Mouse (Mus musculus) CD4-positive, CD25-positive, alpha-beta regulatory T cell, adult 2 months (primary cell): ENCODE results near the gene Pkig.
"Not testable (repeated sequence)": the region's sequence is repeated elsewhere in the genome, so short reads cannot be mapped to it uniquely, and the experiment has no call there.

Experiments
- DNase-seq: peaks from one replicate; pipeline ENCODE4 v3.0.0-alpha.2; 2012; ENCODE audit warnings: low read depth, low spot score

The Pkig gene

DNA sequence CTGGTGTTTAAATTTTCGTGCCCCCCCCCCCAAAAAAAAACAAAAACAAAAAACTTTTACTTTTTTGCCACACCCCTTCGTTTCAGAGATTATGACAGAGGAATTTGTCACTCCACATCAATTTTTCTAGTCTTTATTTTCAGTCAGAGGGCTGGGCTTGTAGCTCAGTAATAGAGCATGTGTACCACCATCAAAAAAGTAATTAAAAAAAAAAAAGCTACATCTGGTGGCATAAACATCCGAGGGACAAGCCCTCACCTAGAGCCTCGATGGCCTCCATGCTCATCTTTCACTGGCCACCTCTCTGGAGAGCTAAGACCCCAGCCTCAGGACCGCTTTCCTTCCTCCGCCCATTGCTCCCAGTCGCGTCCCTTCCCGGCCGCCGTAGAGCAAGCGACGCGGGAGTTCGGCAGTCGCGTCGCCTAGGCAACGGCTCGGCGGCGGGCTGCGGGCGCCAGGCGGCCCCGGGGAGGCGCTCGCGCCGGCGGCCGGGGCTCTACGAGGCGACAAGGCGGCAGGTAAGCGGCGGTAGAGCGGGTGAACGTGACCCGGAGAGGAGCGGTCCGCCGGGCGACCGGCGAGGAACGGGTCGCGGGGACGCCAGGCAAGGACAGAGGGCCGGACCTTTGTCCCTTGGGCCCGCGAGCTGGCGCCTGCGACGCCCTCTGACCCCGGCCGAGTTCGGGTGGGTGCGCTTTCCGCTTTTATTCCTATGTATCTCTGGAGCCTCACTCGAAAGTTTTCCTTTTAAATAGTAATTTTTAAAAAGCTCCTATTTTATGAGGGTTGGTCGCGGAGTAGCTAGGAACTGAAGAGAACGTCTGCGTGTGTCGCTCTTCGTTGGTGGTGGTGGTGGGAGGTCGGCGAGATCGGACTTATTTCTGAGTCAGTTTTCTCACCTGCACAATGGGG lies at the start of gene Pkig:
TSS of gene Pkig (plus strand) at position 412 of the 912 bp plus-strand sequence.
- peak; percentile 90 for DNase-seq

DNA sequence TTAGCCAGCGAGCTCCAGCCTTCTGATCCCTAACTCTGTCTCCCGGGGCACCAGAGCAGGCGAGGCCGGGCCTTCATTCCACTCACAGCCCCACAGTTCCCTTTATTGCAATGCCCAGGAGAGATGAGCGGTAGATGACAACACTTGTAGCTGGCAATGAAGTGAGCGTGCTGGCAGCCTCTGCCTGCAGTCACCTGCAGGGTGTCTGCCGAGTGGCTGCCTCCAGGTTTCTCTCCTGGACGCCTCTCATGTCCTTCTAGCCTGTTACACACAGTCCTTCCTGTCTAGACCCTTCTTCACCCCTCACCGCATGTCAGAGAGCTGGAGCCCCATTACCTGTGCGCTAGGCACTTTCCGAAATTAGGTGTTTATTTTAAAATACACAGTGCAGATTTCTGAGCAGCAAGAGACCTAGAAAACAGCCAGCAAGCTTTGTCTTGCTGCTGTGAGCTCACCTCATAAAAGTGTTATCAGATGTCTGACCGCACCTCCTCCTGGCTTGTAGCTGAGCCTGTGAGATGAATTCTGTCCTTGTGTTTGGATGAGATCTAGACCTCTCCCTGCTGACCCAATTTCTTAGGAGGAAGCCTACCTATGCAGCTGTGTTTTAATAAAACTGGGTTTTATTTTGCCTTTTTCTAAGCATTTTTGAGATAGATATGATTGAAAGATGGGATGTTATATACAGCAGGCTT lies 48.8 kb upstream of the Pkig start:
- DNase-seq, result no peak

DNA sequence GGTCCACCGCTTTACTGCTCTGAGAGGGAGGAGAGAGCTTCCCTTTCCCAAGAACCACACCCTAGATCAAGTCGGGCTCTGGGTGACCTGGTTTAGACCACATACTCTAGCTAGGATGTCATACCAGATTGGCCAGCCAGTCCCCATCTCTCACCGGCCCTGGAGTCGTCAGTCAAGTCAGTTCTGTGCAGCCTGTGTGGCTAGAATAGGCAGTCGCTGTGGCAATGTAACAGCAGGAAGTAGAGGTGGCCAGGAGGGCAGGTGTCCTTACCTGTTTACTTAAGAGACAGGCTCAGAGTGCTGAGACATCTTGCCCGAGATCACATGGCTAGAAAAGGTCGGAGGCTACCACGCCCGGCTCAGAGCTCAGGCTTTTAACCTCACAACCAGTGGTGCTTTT lies 47.0 kb upstream of the Pkig start:
- DNase-seq, result no peak

DNA sequence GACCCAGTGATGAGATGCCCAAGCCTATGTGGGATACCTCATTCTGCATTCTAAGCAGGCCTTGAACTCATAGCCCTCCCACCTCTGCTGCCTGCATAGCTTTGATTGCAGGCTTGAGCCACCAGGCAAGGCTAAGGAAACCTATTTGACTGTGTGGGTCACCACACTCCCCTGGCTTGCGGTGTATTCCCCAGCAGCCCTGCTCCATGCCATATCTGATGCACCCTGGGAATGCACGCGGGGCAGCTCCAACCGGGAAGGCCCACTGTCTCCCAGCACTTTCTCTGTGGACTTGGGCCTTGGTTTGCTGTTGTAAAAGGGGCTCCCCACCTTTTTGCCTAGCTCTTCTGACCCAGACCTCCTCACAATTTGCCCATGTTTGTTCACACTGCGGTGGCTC lies 45.0 kb upstream of the Pkig start:
- DNase-seq, result no peak

DNA sequence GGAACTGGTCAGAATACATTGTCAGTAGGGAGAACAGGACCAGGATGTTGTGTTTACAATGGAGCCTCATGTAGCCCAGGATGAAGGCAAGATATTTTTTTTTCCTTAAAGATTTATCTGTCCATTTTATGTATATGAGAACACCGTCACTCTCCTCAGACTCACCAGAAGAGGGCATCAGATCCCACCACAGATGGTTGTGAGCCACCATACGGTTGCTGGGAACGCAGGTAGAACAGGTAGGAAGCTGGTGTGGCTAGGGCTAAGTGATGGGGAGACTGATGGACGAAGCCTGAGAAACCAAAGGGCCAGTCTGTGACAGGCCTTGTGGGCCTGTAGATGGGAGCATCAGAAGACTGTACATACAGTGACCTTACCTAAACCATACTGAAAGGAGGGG lies 44.2 kb upstream of the Pkig start:
- no peak for DNase-seq

DNA sequence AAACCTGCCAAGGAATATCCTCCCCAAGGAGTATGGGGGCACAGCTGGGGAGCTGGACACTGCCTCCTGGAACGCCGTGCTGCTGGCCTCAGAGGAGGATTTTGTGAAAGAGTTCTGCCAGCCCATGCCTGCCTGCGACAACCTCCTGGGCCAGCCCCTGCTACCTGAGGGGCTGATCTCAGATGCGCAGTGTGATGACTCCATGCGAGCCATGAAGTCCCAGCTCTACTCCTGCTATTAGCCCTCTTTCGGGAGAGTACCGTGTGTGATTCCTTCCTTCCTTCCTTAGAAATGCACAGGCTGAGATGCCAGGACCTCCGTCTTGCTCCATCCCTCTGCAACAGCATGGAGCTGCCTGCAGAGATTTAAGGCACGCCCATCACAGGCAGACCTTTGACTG lies 42.8 kb upstream of the Pkig start:
- DNase-seq, result no peak

DNA sequence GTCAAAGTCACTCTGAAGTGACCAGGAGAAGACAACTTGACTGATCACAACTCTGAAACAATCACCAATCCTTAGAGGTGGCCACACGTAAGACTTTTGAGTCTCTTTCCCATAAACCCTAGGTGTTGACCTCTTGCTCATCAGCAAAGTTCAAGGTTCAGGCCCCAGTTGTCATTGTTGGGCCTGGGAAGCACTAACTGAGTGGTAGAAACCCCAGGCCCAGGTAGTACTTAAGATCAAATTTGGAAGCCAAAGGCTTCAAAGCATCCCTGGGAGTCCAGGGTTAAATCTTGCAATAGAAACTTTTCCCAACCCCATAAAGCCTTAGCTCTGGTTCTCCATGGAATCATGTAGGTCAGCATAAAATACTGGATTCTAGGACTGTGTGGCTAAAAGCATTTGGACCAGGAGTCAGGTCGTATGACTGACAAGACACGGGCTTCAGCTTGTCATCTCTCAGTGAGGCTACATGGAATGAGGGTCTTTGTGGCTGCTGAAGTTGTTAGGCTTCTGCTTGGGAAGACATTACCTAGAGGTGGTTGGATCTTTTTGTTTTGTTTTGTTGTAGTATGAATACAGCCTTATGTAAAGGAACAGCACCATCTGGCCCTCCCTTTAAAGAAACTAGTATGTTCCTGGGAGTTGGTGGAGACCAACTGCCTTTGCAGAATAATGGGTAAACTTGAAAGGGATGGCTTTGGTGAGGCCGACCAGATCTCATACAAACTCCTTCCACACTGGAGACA lies 42.1 kb upstream of the Pkig start:
- DNase-seq, result no peak

DNA sequence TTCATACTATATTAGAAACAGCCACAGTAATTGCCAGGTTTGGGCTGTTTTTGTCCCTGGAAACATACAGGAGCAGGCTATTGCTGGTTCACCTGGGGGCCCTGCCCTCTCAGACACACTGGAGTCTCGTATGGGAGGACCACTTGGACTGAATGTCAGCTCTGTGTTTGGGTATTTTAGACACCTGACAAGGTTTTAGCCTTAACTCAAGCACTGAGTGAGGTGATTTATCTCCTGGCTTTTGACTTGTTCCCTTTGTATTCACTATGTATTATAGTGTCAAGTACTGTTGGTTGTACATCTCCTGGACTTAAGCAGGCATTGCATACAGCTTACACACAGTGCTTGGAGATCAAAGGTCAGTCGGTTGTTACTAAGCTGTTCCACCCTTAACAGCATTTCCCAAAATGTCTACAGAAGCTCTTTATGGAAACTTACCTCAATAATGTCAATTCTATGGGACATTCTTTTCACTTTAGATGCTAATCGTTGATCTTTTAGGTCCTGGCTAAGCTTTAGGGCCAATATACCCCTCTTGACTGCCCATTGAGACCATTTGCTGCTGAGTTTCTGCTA lies 41.4 kb upstream of the Pkig start:
- no peak for DNase-seq

DNA sequence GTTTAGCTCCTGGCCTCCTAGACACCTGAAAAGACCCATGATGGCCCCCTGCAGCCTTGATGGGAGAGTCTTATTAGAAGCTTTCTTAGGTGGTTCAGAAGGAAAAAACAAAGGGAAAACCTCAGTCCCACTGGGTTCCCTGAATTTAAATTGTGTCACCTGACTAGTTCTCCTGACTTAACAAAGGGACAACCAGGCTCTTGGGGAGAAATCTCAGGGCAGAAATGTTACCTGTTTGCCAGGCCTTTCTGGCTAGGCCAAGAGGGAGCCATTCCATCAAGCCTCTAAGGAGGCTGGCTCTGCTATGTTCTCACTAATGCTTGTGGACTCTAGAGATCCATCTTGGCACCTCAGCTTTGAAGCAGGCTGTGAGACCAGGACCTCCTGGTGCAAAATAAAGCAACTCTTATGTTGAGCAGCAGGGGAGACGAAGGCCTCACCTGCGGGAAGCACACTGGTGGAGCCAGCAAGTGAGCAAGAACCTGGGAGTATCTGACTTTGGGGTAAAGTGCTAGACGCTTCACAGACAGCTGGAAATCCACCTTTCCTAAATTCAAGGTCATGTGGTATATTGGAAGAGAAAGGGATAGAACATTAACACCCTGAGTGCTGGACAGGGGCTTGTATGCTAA lies 40.8 kb upstream of the Pkig start:
- no peak for DNase-seq

DNA sequence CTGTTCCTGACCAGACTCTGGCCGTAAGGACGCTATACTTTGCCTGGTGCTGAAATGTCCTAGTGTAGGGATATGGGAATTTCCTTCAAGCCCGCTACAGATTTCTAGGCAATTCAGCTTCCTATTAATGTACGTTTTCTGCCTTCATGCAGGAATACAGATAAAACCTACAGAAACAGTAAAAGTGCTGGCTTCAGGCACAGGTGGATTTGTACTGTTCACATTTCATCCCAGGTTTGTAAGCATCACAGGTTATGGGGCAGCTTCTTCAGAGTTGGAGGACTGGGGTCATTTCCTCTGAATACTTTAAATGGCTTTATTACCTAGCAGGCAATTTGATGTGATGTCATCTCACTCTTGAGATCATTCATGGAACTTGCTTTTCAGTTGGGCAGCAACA lies 40.3 kb upstream of the Pkig start:
- DNase-seq, result no peak

DNA sequence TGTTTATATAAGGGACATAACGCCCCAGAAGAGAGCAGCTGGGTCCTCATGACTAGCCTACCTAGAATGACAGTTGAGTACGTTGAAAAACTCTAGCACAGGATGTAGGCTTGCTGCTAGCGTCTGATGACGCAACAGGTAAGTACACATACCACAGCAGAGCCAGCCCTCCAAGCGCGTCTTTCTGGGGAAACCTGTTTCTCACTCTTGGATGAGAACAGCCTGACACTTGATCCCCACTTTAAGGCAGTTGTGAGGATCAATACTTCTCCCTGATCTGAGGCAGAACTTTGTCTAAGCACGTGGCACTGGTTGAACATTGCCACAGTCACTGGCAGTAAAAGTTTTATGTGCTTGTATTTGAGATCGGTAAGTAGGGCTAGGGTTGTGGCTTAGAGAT lies 37.7 kb upstream of the Pkig start:
- DNase-seq, result no peak

DNA sequence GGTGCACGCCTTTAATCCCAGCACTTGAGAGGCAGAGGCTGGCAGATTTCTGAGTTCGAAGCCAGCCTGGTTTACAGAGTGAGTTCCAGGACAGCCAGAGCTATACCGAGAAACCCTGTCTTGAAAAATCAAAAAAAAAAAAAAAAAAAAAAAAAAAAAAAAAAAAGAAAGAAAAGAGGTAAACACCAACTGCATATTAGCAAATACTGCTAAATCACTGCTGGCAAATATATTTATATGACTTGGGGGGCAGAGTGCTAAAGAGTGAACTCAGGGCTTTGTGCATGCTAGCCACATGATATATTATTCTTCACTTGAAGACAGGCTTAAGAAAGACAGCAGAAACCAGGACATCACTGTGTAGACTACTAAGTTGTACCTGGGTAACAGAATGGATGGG lies 36.8 kb upstream of the Pkig start:
- not testable (repeated sequence) for DNase-seq

DNA sequence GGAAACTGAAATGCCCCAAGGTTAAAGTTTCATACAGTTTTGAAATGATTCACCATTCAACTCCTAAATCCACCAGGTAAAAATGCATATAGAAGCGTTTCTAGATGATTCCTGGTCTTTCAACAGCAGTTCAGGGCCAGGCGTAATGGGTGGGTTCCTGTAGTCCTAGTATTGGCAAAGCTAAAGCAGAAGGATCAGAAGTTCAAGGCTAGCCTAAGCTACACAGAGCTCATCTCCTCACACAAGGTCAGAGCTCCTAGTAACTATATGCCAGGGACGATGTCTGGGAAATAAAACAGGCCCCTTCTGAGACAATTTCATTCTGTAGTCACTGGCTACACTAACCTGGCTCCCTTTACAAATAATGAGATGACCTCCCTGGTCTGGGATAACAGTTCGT lies 27.0 kb upstream of the Pkig start:
- no peak for DNase-seq

DNA sequence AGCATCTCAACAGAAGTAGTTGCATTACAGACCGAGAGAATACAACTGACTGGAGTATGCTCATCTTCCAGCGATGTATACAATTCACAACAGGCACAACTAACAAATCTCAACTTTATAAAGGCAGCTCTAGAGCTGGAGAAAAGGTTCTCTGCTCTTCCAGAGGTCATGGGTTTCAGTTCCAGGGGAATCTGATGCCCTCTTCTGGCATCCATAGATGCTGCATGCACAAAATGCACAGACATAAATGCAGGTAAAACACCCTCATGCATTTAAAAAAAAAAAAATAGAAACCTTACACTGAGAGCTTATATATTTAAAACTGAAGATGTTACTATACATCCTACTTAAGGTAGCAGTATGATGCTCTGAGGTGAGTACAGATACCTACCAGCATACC lies 26.5 kb upstream of the Pkig start:
- DNase-seq, result no peak

DNA sequence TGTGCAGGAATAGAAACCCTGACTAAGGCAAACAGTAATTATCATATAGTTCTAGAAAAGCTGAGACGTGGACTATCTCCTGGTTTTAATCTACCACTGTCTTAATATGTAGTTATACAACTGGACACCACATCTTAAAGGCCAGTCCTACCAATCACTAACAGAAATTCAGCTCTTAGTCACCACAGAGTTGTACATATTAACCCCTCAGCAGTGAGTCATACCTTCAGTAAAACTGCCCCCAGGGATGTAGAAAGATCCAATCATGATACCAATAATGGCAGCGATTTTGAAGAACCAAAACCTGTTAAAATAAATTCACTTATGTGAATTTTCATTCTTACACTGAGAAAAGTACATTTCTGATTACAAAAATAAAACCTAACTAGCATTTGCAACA lies 24.0 kb upstream of the Pkig start:
- no peak for DNase-seq

DNA sequence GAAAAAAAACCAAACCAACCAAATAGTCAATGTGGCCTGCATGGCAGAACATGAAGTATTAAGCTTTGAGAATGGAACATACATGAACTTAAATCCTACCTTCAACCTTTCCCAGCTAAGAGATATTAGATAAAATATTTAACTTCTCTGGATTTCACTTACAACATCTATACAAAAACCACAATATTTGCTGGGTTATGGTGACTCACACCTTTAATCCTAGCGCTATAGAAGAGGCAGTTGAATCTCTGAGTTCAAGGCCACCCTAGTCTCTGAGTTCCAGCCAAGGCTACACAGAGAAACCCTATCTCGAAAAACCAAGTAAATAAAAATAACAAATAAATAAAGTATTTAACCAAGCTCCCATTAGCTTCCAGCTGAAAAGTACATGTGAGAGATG lies 22.1 kb upstream of the Pkig start:
- DNase-seq, result no peak

DNA sequence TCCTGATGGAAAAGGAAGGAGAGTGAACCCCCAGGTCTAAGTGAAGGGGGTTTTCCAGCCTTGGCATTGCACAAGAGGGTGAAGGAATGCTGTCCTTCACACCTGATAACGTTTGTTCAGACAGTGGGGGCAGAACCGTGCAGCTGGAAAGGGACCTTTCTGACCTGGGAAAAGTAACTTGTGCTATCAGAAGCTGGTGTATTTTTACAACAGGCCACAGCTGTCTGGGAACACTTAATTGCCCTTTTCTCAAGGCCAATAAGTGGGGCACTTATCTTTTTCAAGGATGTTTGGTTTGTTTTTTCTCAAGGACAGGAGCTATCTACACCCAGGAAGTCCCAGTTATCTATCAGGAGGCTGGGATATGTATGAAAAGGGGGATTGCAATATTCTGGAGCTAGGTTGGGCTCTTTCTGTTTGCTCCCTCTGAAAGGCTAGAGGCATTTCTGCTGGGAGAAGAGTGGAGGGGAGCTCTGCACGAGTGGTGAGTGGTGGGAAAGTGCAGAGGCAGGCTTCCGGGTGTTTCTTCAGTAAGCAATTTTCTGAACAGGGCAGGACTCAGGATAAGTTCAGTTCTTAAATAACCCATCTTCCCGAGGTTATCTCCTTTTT lies 20.4 kb upstream of the Pkig start:
- no peak for DNase-seq

DNA sequence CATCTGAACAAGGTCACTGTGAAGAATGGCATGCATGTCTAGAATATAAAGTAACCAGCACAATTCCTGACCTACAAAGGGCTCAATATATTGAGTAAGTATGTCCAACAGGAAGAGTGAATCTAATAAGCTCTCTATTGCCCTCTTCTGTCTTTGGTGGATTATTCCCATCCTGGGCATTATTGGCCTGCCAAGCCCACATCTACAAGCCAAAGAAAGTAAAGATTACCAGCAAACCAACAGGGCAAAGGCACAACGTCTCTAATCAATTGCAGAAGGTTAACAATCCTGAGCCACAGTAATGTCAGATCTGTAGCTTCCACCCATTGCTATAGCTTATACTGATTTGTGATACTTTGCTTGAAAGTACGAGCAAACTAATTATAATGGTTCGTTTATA lies 17.7 kb upstream of the Pkig start:
- peak; percentile 37 for DNase-seq

DNA sequence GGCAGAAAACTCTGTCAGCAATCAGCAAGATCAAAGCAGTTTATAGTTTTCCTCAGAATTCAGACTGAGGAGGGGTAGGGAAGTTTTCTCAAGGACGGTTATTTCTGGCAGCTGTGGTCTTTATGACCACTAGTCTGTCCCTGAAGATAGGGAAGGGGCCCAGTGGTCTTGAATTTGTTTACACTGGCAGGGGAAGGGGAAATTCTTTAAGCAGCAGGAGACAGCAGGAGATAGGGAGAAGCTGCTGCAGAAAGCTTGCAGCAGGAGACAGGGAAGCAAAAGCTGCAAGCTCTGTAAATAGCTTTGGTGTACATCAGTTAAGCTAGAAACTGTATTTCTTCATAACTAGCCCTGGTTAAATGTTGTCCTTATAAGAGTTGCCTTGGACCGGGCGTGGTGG lies 16.5 kb upstream of the Pkig start:
- no peak for DNase-seq

DNA sequence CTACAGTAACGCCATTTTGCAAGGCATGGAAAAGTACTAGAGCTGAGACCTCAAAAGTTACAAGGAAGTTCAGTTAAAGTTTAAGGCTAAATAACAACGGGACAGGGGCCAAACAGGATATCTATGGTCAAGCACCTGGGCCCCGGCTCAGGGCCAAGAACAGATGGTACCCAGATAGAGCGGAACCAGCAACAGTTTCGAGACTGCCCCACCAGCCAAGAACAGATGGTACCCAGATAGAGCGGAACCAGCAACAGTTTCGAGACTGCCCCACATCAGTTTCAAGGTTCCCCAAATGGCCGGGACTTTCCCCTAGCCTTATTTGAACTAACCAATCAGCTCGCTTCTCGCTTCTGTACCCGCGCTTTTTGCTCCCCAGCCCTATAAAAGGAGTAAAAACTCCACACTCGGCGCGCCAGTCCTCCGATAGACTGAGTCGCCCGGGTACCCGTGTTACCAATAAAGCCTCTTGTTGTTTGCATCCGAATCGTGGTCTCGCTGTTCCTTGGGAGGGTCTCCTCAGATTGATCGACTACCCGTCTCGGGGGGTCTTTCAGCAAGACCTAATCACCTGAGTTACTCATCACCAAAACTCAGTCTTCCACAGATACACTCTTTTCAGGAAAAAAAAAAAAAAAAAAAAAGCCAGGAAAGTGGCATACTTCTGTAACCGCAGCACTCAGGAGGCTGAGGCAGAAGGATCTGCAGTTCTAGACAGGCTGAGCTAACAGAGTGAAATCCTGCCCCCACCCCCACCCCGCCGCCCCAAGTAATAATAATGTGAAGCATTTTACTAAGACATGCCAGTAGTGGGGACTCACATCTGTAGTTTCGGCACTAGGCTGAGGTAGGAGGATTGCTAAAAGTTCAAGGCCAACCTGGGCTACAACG lies 15.3 kb upstream of the Pkig start:
- DNase-seq, result peak; percentile 91
